Mouse (Mus musculus): ENCODE measurements around the gene Inafm2.

- no peak for TF ChIP-seq CTCF (IDR thresholded peaks at IDR 0.05; ENCODE audit: borderline replicate concordance, insufficient read depth, low read length)
- no peak for TF ChIP-seq POLR2A (IDR thresholded peaks at IDR 0.05; ENCODE audit: low read depth, low read length)
Observed at GRCm38 (mm10) chr2:118727911-118728310, 17.6 kb upstream of the Inafm2 start.

All from embryonic fibroblast, embryonic 13.5 days (primary cell).